Mouse (Mus musculus) intestine, postnatal 0 days (tissue): Measurements from ENCODE around the gene Zswim4. TPM values are rescaled to one million over a fixed set of nuclear protein-coding genes. Genes with fewer than 3 reads are reported as not detected.

Source experiments
- ATAC-seq: fragments of 200-750 bp; cut with Nextera tagmentation; 2 replicates; pipeline ENCODE4 v1.8.0; 2017; ENCODE audit warnings: mild to moderate bottlenecking, moderate TSS enrichment, moderate library complexity
- H3K27ac ChIP-seq: fragments of 300-500 bp; sonication (generic); 2 replicates; pipeline ENCODE4 v1.5.1; 2014; ENCODE audit warnings: mild to moderate bottlenecking, low read depth, low read length, moderate library complexity
- H3K27me3 ChIP-seq: fragments of 300-500 bp; sonication (generic); replicated peaks from 2 replicates; pipeline ENCODE4 v1.6.1; 2014; ENCODE audit warnings: low read length, mixed read lengths; ENCODE audit not compliant: control insufficient read depth, insufficient read depth
- H3K36me3 ChIP-seq: fragments of 300-500 bp; sonication (generic); 2 replicates; pipeline ENCODE4 v1.6.1; 2014; ENCODE audit warnings: mild to moderate bottlenecking, moderate library complexity; ENCODE audit not compliant: control insufficient read depth, insufficient read depth
- H3K4me1 ChIP-seq: fragments of 300-500 bp; sonication (generic); replicated peaks from 2 replicates; pipeline ENCODE4 v1.6.1; 2014; ENCODE audit warnings: antibody characterized with exemption, low read length, mixed read lengths; ENCODE audit not compliant: control insufficient read depth, insufficient read depth
- H3K4me2 ChIP-seq: fragments of 300-500 bp; sonication (generic); replicated peaks from 2 replicates; pipeline ENCODE4 v1.6.1; 2014; ENCODE audit warnings: low read depth, mild to moderate bottlenecking, moderate library complexity
- H3K4me3 ChIP-seq: fragments of 300-500 bp; sonication (generic); 2 replicates; pipeline ENCODE4 v1.5.1; 2014; ENCODE audit warnings: low read depth, low read length
- H3K9ac ChIP-seq: fragments of 300-500 bp; sonication (generic); 2 replicates; pipeline ENCODE4 v1.6.1; 2014; ENCODE audit warnings: mild to moderate bottlenecking, low read depth, low read length
- H3K9me3 ChIP-seq: fragments of 300-500 bp; sonication (generic); 2 replicates; pipeline ENCODE4 v1.6.1; 2016; ENCODE audit warnings: mixed run types; ENCODE audit not compliant: control insufficient read depth
- CTCF ChIP-seq: sonication (generic); IDR thresholded peaks from 2 replicates; pipeline ENCODE4 v1.5.1; 2016; ENCODE audit warnings: low read depth, mild to moderate bottlenecking, control low read depth, antibody characterized with exemption, moderate library complexity
- WGBS: fragments of 180-500 bp; shearing (Covaris S2); extraction: QIAGEN DNeasy Blood & Tissue Kit; methylation state at CpG from one replicate; pipeline ENCODE4 v1.1.7; 2014; 5-methylcytosine and 5-hydroxymethylcytosine counted together
- polyA plus RNA-seq: library from polyadenylated mRNA; unstranded; fragments of >200 nt; fragmentation: Nextera tagmentation; extraction: Ambion mirVana; gene quantifications from 2 replicates; pipeline ENCODE4 v1.2.1, GENCODE M21; 2015

Zswim4 gene
- polyA plus RNA-seq, 1 experiment from 2014 or later = 3.7 TPM

DNA sequence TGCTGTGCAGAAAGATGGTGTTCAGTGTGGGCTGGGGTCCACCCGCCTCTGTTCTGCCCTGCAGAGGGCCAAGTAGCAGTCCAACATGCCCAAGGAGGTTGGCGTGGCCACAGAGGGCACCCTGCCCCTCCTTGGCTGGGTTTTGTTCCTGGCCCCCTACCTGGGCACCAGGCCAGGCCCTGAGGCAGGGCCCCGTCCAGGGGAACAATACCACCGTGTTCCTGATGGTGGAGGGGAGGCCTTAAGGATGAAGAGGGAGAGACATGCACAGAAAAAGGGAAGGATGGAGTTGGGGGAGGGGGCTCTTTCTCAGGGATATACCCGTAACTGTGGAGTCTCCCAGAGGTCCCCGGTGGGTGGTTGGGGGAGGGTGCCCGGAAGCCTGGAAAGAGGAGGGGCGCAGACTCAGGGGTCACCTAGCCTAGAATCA is 36.7 kb downstream of the Zswim4 start:
- Histone ChIP-seq H3K36me3 (no peaks in the 10 kb centered on the region), H3K4me3 (peak overlapping the region; percentile 55; the same call in 1 of the 2 replicates), H3K9ac (0 out of 2 replicates have a peak overlapping the region, but pooled peaks have one; percentile 63), H3K9me3 (no peaks in the 10 kb centered on the region), H3K27ac (peak overlapping the region; percentile 61; the same call in 1 of the 2 replicates), H3K27me3 (no peaks in the 10 kb centered on the region), H3K4me2 (peak overlapping the region; percentile 76), H3K4me1 (no peaks in the 10 kb centered on the region; the same call in 1 of the 2 replicates)
- no peak for ATAC-seq
- TF ChIP-seq CTCF = no peak
- WGBS = 35% methylated on average over 8 of the region's 8 CpGs

DNA sequence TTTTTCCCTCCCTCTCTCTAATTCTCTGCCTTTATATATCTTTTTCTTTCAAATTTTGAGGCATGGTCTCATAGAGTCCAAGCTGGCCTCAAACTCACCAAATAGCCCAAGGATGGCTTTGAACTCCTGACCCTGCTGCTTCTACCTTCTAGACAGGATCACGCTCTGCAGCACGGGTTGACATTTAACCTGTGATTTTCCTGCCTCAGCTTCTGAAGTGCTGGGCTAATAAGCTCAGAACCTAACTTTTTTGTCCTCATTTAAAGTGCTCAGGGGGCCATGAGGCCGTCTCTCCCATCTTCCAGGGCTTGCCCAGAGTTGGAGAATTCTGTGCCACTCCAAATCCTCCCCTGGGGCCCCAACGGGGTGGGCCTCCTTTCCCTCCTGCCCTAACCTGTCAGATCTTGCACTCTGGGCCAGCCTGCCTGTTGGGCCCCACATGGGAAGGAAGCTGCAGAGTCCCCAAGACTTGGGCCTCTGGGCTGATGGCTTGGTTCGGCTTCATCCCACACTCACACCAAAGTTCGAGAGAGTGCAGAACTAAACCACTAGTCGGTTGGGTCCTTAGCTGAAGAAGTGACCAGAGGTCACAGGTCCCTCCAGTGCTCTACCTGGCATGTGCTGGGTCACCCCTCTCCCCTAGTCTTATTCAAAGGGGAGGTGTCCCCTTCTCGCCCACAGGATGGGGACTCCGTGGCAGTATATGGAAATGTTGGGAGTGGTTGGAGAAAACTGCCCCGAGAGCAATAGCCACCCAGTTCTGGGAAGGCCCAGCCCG is 37.3 kb downstream of the Zswim4 start:
- no peak overlapping the region for H3K9ac ChIP-seq
- peak overlapping the region; percentile 61; the same call in 1 of the 2 replicates for H3K27ac ChIP-seq
- H3K9me3 ChIP-seq = no peaks in the 10 kb centered on the region
- WGBS = 52% methylated on average over 11 of the region's 11 CpGs
- H3K4me2 ChIP-seq = no peak overlapping the region; the same call in 1 of the 2 replicates
- TF ChIP-seq CTCF = no peak
- H3K27me3 ChIP-seq = no peaks in the 10 kb centered on the region
- H3K36me3 ChIP-seq = no peaks in the 10 kb centered on the region
- no peaks in the 10 kb centered on the region; the same call in 1 of the 2 replicates for H3K4me1 ChIP-seq
- no peak overlapping the region for H3K4me3 ChIP-seq
- ATAC-seq = no peak

DNA sequence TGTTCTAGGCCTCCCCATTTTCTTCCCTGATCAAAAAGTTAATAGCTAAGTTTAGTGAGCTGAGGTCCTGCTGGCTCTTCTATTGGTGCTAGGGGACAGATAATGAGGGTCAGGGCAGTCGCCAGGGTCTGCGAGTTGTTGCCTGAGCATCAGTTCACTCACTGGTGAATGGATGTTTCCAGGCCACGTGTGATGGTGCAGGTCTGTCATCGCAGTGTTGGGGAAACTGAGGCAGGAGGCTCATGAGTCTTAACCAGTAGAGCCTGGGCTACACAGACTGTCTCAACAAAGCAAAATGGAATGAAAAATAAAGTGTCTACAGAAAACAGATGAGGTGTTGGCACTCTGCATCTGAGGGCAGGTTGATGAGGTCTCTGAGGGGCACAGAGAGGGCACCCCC is 38.0 kb downstream of the Zswim4 start:
- Histone ChIP-seq H3K4me2 (peak overlapping the region; percentile 65), H3K4me1 (no peaks in the 10 kb centered on the region; the same call in 1 of the 2 replicates), H3K36me3 (no peaks in the 10 kb centered on the region), H3K27me3 (no peaks in the 10 kb centered on the region), H3K9ac (no peak overlapping the region), H3K9me3 (no peaks in the 10 kb centered on the region), H3K4me3 (no peak overlapping the region), H3K27ac (peak overlapping the region; percentile 90; the same call in 1 of the 2 replicates)
- no peak for ATAC-seq
- no peak for TF ChIP-seq CTCF
- WGBS = 40% methylated on average over 4 of the region's 4 CpGs

DNA sequence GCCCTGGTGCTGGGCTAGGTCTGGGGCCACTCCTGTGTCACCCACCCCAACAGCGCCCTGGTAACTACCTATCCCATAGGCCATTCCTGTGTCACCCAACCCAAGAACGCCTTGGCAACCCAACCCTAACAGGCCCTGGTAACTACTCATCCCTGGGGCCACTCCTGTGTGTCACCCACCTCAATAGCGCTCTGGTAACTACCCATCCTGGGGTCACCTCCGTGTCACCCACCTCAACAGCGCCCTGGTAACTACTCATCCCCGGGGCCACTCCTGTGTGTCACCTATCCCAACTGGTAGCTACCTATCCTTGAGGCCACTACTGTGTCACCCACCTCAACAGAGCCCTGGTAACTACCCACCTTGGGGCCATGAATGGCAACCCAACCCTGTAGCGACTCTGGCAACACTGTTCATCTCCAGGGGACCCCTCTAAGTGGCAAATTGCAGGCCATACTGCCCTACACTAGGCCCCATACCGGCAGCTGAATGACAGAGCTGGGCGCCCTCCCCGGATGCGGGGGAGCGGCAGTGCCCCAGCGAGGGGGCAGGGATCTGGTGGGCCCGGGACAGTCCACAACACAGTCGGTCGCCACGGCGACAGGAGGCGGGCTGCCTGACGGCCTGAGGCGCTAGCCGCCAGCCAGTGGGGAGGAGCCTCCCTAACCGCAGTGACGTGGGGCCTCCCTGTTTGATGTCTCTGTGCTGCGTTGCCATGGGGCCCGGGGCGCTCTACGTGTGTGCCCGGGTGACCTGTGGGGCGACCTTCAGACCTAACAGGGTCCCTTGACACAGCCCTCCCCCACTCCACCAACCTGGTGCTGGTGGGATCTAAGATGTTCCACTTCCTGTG is 38.7 kb downstream of the Zswim4 start:
- Histone ChIP-seq H3K9ac (peak overlapping the region; percentile 37), H3K27ac (peak overlapping the region; percentile 90), H3K4me3 (peak overlapping the region; percentile 38), H3K4me2 (peak overlapping the region; percentile 65), H3K9me3 (no peaks in the 10 kb centered on the region), H3K4me1 (no peaks in the 10 kb centered on the region; the same call in 1 of the 2 replicates), H3K27me3 (no peaks in the 10 kb centered on the region), H3K36me3 (no peaks in the 10 kb centered on the region)
- peak; percentile 79 for ATAC-seq
- TF ChIP-seq CTCF = peak; percentile 16; the same call in 1 of the 2 replicates
- 1% methylated on average over 26 of the region's 30 CpGs for WGBS

DNA sequence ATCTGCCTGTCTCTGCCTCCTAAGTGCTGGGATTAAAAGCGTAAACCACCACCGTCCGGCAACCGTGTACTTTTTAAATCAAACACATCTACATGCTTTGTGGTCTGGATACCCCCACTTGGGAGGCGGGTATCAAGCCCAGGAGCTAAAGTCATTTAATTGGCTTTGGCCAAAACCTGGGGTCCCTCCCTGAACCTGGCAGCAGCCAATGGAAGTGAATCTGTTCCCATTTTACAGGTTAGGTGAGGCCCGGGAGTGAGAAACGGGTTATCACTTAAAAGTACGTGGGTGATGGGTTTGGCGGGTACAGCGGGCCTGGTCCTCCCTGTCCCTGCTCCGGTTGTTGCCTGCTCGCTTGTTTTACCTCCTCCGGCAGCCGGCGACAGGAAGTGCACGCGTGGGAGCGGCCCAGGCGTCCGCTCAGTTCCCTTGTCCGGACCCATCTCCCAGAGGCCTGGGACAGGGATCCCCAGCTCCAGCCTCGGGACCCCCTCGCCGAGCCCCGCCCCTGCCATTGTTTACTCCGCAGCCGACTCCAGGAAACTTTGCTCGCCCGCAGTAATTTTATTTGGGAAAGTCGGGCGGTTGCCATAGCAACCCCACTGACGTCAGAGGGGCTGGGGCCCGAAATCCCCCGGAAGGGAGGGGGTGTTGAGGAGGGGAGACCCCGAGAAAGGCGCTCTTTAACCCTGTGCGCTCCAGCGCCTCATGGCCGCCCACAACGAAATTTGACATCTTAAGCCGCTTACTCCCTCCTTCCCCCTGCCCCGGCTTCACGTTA is 39.5 kb downstream of the Zswim4 start:
- Histone ChIP-seq H3K27ac (peak overlapping the region; percentile 90), H3K4me3 (peak overlapping the region; percentile 38), H3K36me3 (no peaks in the 10 kb centered on the region), H3K9me3 (no peaks in the 10 kb centered on the region), H3K9ac (peak overlapping the region; percentile 37), H3K4me2 (peak overlapping the region; percentile 65), H3K27me3 (no peaks in the 10 kb centered on the region), H3K4me1 (no peaks in the 10 kb centered on the region; the same call in 1 of the 2 replicates)
- ATAC-seq = no peak; the same call in 1 of the 2 replicates
- WGBS = 5% methylated on average over 43 of the region's 43 CpGs
- no peak for TF ChIP-seq CTCF
